Mouse (Mus musculus): ENCODE measurements around the gene Fam110a.
A peak's percentile ranks its signal among the peaks of the same experiment; 100 is the strongest.

DNA sequence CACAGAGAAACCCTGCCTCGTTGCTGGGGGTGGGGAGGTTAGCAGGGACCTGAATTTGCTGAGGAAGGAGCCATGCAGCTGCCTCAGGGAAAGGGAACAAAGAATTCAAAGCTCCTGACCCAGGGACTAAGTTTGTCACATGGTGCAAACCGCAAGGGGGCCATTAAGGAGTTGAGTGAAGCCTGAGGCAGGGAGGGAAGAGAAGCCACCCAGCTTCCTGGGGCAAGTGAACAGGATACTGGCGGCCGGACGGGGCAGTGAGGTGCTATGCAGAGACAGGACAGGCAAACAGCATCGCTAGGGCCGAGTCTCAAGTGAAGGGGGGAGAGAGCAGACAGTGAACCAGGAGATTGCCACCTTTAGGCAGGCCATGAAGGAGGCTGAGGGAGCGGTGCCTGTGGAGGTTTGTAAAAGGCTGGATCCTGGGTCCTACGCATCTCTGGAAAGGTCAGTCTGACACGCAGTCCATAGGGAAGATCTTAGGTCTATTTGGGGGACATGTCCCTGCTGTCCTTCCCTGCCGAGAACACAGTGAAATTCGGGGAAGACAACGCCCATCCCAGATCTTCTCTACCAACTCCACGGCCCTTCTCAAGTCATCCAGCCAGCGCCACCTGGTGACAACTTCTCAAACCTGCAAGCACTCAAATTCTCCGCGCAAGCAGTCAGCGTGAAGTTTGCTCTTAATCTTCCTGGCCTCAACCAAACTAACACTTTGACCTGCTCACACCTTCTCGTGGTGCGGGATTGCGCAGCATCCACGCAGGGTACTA lies 14.5 kb upstream of the Fam110a start:
- TF ChIP-seq CTCF (IDR thresholded peaks at IDR 0.05; ENCODE audit: insufficient read depth, low read length) = peak; percentile 95
- no peak for TF ChIP-seq POLR2A (IDR thresholded peaks at IDR 0.05; ENCODE audit: borderline replicate concordance, extremely low read depth, low read depth, low read length)

All from lung, adult 2 months (tissue).